Mouse (Mus musculus): ENCODE data around the gene Dcps. TPM values are rescaled to one million over a fixed set of nuclear protein-coding genes. Genes with fewer than 3 reads are reported as not detected.

Gene Dcps
- polyA plus RNA-seq (2012; rRNA removed): 63.6 and 74.3 TPM in 2 replicates

DNA sequence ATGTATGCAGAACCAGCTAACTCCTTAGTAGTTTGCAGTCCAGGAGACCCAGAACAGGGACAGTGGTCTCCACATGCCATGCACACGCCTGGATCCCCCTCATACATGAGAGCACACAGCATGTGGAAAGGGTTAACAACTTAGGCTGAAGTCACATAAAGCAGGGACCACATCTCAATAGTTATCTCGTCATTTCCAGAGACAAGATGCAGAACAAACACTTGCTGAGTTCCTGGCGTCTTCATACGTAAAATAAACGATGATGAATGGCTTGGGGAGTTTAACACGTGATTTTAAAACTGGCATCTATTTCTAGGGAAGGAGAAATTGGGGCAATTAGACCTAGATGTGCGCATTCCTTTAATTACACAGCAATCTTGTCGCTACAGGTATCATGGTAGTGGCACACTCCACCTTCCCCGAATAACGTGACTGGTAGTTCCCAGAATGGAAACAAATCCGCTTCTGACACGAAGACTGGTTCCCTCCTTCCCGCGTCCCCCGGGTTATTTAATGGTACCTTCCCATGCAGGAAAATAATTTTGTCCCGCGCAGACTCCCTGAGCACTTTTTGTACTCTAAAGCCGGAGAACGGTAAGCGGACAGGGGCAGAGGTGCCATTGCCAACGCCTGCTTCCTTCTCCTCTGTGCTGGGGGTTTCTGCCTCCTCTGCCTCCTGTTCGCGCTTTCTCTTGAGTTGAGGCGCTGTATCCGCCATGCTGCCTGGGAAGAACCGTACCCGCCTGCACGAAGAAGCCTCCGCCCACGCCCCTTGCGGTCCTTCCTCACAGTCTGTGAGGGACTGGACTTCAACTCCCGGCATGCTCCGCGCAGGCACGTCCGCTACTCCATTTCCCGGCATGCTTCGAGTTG lies at the start of gene Dcps:
TSS of gene Dcps (minus strand) at position 811 of the 873 bp plus-strand sequence.

DNA sequence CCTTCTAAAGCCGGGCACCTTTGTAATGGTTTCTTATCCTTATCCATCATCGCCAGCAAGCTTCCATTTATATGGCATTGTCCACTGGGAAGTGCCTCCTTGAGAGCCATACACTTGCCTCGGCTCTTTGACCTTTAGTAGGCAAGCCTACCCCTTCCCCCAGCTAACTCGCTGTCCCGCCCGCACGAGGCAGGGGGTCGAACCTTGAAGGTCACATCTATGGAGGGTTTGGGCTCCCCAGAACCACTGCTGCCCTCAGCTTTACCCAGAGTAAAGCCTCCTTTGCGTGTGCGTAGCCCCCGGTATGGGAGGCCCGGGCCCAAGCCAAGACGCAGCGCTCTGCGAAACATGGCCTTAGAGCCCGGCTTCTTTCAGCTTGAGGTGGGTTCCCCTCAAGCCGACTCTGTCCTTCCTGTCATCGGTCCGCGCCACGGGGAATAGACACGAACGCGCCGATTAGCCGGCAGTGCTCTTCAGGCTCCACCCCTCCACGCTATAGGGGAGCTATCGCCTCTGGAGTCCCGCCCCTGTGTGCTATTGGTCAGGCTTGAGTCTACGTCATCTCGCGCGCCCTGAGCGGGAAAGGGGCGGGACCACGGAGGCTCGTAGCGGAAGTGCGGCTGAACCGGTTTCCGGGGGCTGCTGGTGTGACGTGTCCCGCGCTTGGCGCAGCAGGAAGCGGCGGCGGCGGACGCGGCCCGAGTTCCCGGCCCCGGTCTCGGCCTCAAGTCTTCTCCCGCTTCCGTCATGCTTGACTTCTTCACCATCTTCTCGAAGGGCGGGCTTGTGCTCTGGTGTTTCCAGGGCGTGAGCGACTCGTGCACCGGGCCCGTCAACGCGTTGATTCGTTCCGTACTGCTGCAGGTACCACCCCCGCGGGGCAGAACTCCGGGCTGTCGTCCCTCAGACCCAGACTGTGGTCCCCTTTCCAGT lies 34.9 kb upstream of the Dcps start, which contains the start of gene Foxred1:
TSS of gene Foxred1 (minus strand) at position 514 of the 933 bp plus-strand sequence.

DNA sequence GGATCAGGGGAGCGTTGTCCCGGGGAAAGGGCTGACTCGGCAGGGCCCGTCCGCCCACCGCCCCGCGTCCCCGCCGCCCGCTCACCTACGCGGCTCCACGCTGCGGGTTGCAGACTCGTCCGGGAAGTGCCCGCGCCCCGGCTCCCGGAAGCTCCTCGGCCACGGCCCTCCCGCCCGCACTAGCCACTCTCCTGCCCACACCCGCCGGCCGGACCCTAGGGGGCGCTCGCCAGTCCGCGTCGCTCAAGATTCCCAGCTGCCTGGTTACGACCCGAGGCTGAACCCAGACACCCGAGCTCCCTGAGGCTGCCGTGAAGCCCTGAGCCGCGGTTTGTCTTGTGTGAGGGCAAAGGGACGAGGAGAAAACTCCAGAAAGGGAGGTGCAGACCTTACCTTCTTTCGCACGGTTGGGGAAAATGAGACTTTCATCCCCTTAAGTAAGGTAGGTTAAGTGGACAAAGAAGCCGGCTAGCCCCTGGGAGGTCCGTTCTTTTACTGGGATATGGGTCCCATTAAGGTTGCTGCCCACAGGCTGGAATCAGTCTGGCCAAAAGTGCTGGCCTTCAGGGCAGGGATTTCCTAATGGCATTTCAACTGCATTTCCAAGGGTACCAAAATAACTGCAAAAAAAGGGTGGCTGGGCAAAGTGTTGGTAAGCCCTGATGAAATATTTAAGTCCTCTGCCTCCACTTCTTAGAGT lies 24.1 kb upstream of the Dcps start, which contains the start of the genes Srpr and Tirap:
TSS of gene Srpr (plus strand) at position 404 of the 700 bp plus-strand sequence.
TSS of gene Tirap (minus strand) at position 520 of the 700 bp plus-strand sequence.

DNA sequence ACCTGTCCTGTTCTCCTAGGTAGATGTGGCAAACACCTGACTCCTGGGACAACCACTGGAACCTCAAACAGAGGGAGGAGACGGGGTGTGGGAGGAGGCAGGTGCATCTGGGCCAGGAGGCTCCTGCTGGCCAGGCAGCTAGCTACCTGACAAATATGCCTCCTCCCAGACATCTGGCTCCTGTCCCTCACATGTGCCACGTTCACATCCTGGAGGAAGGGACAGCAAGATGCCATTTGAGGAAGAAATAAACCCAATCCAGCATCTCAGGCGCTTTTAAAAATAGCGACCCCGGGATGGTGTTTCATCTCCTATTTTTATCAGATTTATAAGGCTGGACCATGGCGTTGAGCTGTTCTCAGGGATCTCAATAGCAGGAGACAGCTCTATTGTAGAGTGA lies 56.7 kb downstream of the Dcps start, which contains the start of gene St3gal4:
TSS of gene St3gal4 (minus strand) at position 101 of the 400 bp plus-strand sequence.

Other genes with a start within 250 kb of the Dcps start
- gene St3gal4, start 56.8 kb downstream of the Dcps start, polyA plus RNA-seq (2012; rRNA removed): 4.2 and 6.8 TPM in 2 replicates
- gene Srpr, start 24.1 kb upstream of the Dcps start, polyA plus RNA-seq (2012; rRNA removed): 43.5 and 68.3 TPM in 2 replicates
- 7.5 and 10.1 TPM in 2 replicates for gene Tirap, start 24.2 kb upstream of the Dcps start, polyA plus RNA-seq (2012; rRNA removed)
- 36.3 and 51.0 TPM in 2 replicates for gene Foxred1, start 35.0 kb upstream of the Dcps start, polyA plus RNA-seq (2012; rRNA removed)
- gene Fam118b, start 91.7 kb upstream of the Dcps start, polyA plus RNA-seq (2012; rRNA removed): 31.9 and 42.9 TPM in 2 replicates
- gene Rpusd4, start 91.8 kb upstream of the Dcps start, polyA plus RNA-seq (2012; rRNA removed): 20.0 and 25.6 TPM in 2 replicates
- gene Cdon, start 245.1 kb upstream of the Dcps start, polyA plus RNA-seq (2012; rRNA removed): 22.4 and 32.9 TPM in 2 replicates

Measured in central nervous system, embryonic 11.5 days (tissue).